ENCODE assay signal across 27 mouse cellular contexts in genomic region chr19:55651017-55651416, GRCm38 (mm10).
DNase-seq lines count a peak whose midpoint lies in the region; ATAC-seq lines count a peak whose summit lies in the region.
"Had no signal": no experiment of that assay in that cellular context is flagged by ENCODE, and none has a peak within 500 bp of the region (broad histone marks: within the 10 kb centered on the region; RNA-seq: fewer than 3 reads in every experiment).

No protein-coding gene starts in this region.

- H3K36me3 ChIP-seq in intestine, embryonic 16.5 days (ENCODE audit: control insufficient read depth, insufficient read depth, low read length), result no peaks in the 10 kb centered on the region
- H3K36me3 ChIP-seq in intestine, embryonic 15.5 days, result no peaks in the 10 kb centered on the region
- no peaks in the 10 kb centered on the region for H3K36me3 ChIP-seq in liver, embryonic 15.5 days (replicated peaks)
- no peaks in the 10 kb centered on the region for H3K36me3 ChIP-seq in splenic B cell, adult 2 months (ENCODE audit: control insufficient read depth, insufficient read depth, low read length, poor library complexity, severe bottlenecking)
- H3K36me3 ChIP-seq in heart, embryonic 10.5 days, result no peaks in the 10 kb centered on the region
- no peaks in the 10 kb centered on the region for H3K36me3 ChIP-seq in midbrain, embryonic 10.5 days
- H3K36me3 ChIP-seq: hindbrain, embryonic 13.5 days; limb, embryonic 13.5 days; neural tube, embryonic 12.5 days had no signal

- ATAC-seq in intestine, embryonic 16.5 days, result 0 out of 2 replicates have a peak, but pooled peaks have one; percentile 31
- ATAC-seq in intestine, embryonic 15.5 days, result no peak
- ATAC-seq in liver, embryonic 15.5 days (ENCODE audit: insufficient read depth), result peak; percentile 70
- ATAC-seq in frontal cortex, adult (ENCODE audit: low TSS enrichment), result no peak
- ATAC-seq: forebrain, embryonic 16.5 days; midbrain, embryonic 16.5 days had no signal

- no peak overlapping the region for H3K4me3 ChIP-seq in intestine, embryonic 16.5 days (ENCODE audit: low read length)
- no peak overlapping the region for H3K4me3 ChIP-seq in intestine, embryonic 15.5 days (replicated peaks)
- H3K4me3 ChIP-seq in liver, embryonic 15.5 days (replicated peaks), result no peak overlapping the region
- H3K4me3 ChIP-seq in heart, embryonic 10.5 days, result no peak overlapping the region
- H3K4me3 ChIP-seq in midbrain, embryonic 10.5 days, result no peak overlapping the region
- H3K4me3 ChIP-seq: erythroblast, embryonic 14.5 days; hindbrain, embryonic 13.5 days; layer of hippocampus, adult 2 months; limb, embryonic 13.5 days; neural tube, embryonic 12.5 days had no signal

- no peak overlapping the region for H3K4me2 ChIP-seq in intestine, embryonic 16.5 days (ENCODE audit: low read depth, low read length)
- H3K4me2 ChIP-seq in intestine, embryonic 15.5 days (replicated peaks), result no peak overlapping the region
- no peak overlapping the region for H3K4me2 ChIP-seq in liver, embryonic 15.5 days
- H3K4me2 ChIP-seq: heart, embryonic 11.5 days; hindbrain, embryonic 13.5 days; limb, embryonic 13.5 days; midbrain, embryonic 11.5 days; neural tube, embryonic 12.5 days had no signal

- 71% methylated on average over 9 of the region's 9 CpGs for WGBS in intestine, embryonic 16.5 days
- 70% methylated on average over 9 of the region's 9 CpGs for WGBS in intestine, embryonic 15.5 days
- 29% methylated on average over 9 of the region's 9 CpGs for WGBS in liver, embryonic 15.5 days (ENCODE audit: insufficient replicate concordance)
- 71% methylated on average over 9 of the region's 9 CpGs for WGBS in heart, embryonic 10.5 days
- WGBS in midbrain, embryonic 10.5 days, result 87% methylated on average over 9 of the region's 9 CpGs

- H3K27me3 ChIP-seq in intestine, embryonic 16.5 days (replicated peaks; ENCODE audit: control insufficient read depth, insufficient read depth, low read length), result no peaks in the 10 kb centered on the region
- no peaks in the 10 kb centered on the region for H3K27me3 ChIP-seq in intestine, embryonic 15.5 days (replicated peaks)
- H3K27me3 ChIP-seq in liver, embryonic 15.5 days, result 0 out of 2 replicates have a peak, but pooled peaks cover 3% of the 10 kb centered on the region
- H3K27me3 ChIP-seq in splenic B cell, adult 2 months (ENCODE audit: control insufficient read depth, insufficient read depth, low read length, poor library complexity, severe bottlenecking), result no peaks in the 10 kb centered on the region
- no peaks in the 10 kb centered on the region for H3K27me3 ChIP-seq in heart, embryonic 10.5 days (ENCODE audit: insufficient read depth, poor library complexity, severe bottlenecking)
- H3K27me3 ChIP-seq in midbrain, embryonic 10.5 days (ENCODE audit: low read depth, poor library complexity, severe bottlenecking), result 0 out of 2 replicates have a peak, but pooled peaks cover 8% of the 10 kb centered on the region

- H3K4me1 ChIP-seq in intestine, embryonic 16.5 days (ENCODE audit: control insufficient read depth, insufficient read depth, low read length), result no peaks in the 10 kb centered on the region
- H3K4me1 ChIP-seq in intestine, embryonic 15.5 days (replicated peaks), result no peaks in the 10 kb centered on the region
- peaks cover 22% of the 10 kb centered on the region for H3K4me1 ChIP-seq in liver, embryonic 15.5 days (replicated peaks)
- peaks cover 8% of the 10 kb centered on the region; the same call in 1 of the 2 replicates for H3K4me1 ChIP-seq in heart, embryonic 10.5 days
- peaks cover 1% of the 10 kb centered on the region for H3K4me1 ChIP-seq in midbrain, embryonic 10.5 days
- H3K4me1 ChIP-seq: hindbrain, embryonic 13.5 days; neural tube, embryonic 12.5 days had no signal

- DNase-seq in liver, result peak; percentile 45
- DNase-seq in splenic B cell, adult 2 months (ENCODE audit: low read depth, low spot score), result peak; percentile 67
- no peak for DNase-seq in heart, embryonic 10.5 days (ENCODE audit: low spot score)
- no peak for DNase-seq in midbrain, embryonic 10.5 days (ENCODE audit: low spot score)
- DNase-seq: adrenal gland, adult 2 months; adrenal gland, postnatal 36 days; cerebellum, adult 11 months; cerebellum, postnatal 10 days; gastrocnemius, postnatal 10 days; heart, postnatal 4 days; kidney, adult 11 months; kidney, postnatal 25 days; lung, adult 2 months; lung, postnatal 10 days had no signal

- H3K9me3 ChIP-seq in intestine, embryonic 16.5 days (ENCODE audit: control insufficient read depth, low read length), result no peaks in the 10 kb centered on the region
- no peaks in the 10 kb centered on the region for H3K9me3 ChIP-seq in intestine, embryonic 15.5 days
- no peaks in the 10 kb centered on the region for H3K9me3 ChIP-seq in liver, embryonic 15.5 days (replicated peaks)
- no peaks in the 10 kb centered on the region for H3K9me3 ChIP-seq in heart, embryonic 10.5 days
- no peaks in the 10 kb centered on the region for H3K9me3 ChIP-seq in midbrain, embryonic 10.5 days (replicated peaks)
- H3K9me3 ChIP-seq: hindbrain, embryonic 13.5 days; limb, embryonic 13.5 days; neural tube, embryonic 12.5 days had no signal

- H3K27ac ChIP-seq in intestine, embryonic 16.5 days (ENCODE audit: low read length), result no peak overlapping the region
- H3K27ac ChIP-seq in intestine, embryonic 15.5 days, result no peak overlapping the region
- no peak overlapping the region for H3K27ac ChIP-seq in liver, embryonic 15.5 days (replicated peaks)
- H3K27ac ChIP-seq in heart, embryonic 10.5 days, result no peak overlapping the region
- H3K27ac ChIP-seq in midbrain, embryonic 10.5 days (replicated peaks), result no peak overlapping the region
- H3K27ac ChIP-seq: hindbrain, embryonic 13.5 days; layer of hippocampus, adult 2 months; limb, embryonic 13.5 days; neural tube, embryonic 12.5 days had no signal

- no peak overlapping the region for H3K9ac ChIP-seq in intestine, embryonic 16.5 days (ENCODE audit: low read depth, low read length)
- H3K9ac ChIP-seq in intestine, embryonic 15.5 days, result no peak overlapping the region
- no peak overlapping the region for H3K9ac ChIP-seq in liver, embryonic 15.5 days
- H3K9ac ChIP-seq: hindbrain, embryonic 13.5 days; limb, embryonic 13.5 days; neural tube, embryonic 12.5 days had no signal

Comparison
In these comparisons a context has a peak if more than half of its experiments do, and no peak if none do; other contexts are left out.
1. ATAC-seq: peak in intestine, embryonic 16.5 days (single experiment) and liver, embryonic 15.5 days (single experiment); none in intestine, embryonic 15.5 days (single experiment) and frontal cortex, adult (single experiment).
2. DNase-seq: peak in liver (single experiment) and splenic B cell, adult 2 months (single experiment); none in heart, embryonic 10.5 days (single experiment) and midbrain, embryonic 10.5 days (single experiment).